Mouse (Mus musculus) neural tube, embryonic 11.5 days (tissue): ENCODE results near the gene Utrn. TPM values are rescaled to one million over a fixed set of nuclear protein-coding genes. Genes with fewer than 3 reads are reported as not detected.

ENCODE experiments used
- ATAC-seq: fragments of 200-750 bp; cut with Nextera tagmentation; 2 replicates; pipeline ENCODE4 v1.8.0; 2017; ENCODE audit warnings: moderate number of reproducible peaks, mild to moderate bottlenecking, moderate TSS enrichment, moderate library complexity; ENCODE audit not compliant: insufficient read depth, low FRiP score, low TSS enrichment
- DNase-seq: peaks from one replicate; pipeline ENCODE4 v3.0.0-alpha.2; 2015; ENCODE audit warnings: low spot score
- H3K27ac ChIP-seq: fragments of 300-500 bp; sonication (generic); 2 replicates; pipeline ENCODE4 v1.5.1; 2014; ENCODE audit warnings: low read depth, mild to moderate bottlenecking, low read length
- H3K27me3 ChIP-seq: fragments of 300-500 bp; sonication (generic); 2 replicates; pipeline ENCODE4 v1.6.1; 2014; ENCODE audit warnings: mild to moderate bottlenecking, low read length, mixed read lengths; ENCODE audit not compliant: control insufficient read depth, insufficient read depth
- H3K36me3 ChIP-seq: fragments of 300-500 bp; sonication (generic); 2 replicates; pipeline ENCODE4 v1.6.1; 2014; ENCODE audit warnings: mild to moderate bottlenecking, low read length, moderate library complexity, mixed read lengths; ENCODE audit not compliant: control insufficient read depth, insufficient read depth
- H3K4me1 ChIP-seq: fragments of 300-500 bp; sonication (generic); 2 replicates; pipeline ENCODE4 v1.6.1; 2014; ENCODE audit warnings: low read length, mixed read lengths; ENCODE audit not compliant: control insufficient read depth, insufficient read depth
- H3K4me2 ChIP-seq: fragments of 300-500 bp; sonication (generic); 2 replicates; pipeline ENCODE4 v1.6.1; 2014; ENCODE audit warnings: low read depth, mild to moderate bottlenecking, moderate library complexity
- H3K4me3 ChIP-seq: fragments of 300-500 bp; sonication (generic); 2 replicates; pipeline ENCODE4 v1.5.1; 2014; ENCODE audit warnings: low read depth, low read length
- H3K9ac ChIP-seq: fragments of 300-500 bp; sonication (generic); 2 replicates; pipeline ENCODE4 v1.6.1; 2014; ENCODE audit warnings: mild to moderate bottlenecking, low read length
- H3K9me3 ChIP-seq: fragments of 300-500 bp; sonication (generic); 2 replicates; pipeline ENCODE4 v1.6.1; 2016; ENCODE audit warnings: low read length; ENCODE audit not compliant: control insufficient read depth
- WGBS: fragments of 180-500 bp; shearing (Covaris S2); extraction: QIAGEN DNeasy Blood & Tissue Kit; methylation state at CpG from one replicate; pipeline ENCODE4 v1.1.7; 2014; 5-methylcytosine and 5-hydroxymethylcytosine counted together
- polyA plus RNA-seq: library from polyadenylated mRNA; unstranded; fragments of >200 nt; fragmentation: Nextera tagmentation; extraction: Ambion mirVana; gene quantifications from 2 replicates; pipeline ENCODE4 v1.2.1, GENCODE M21; 2014

Gene Utrn
- polyA plus RNA-seq, 1 experiment from 2014 or later, result 47.4 TPM

GRCm38 (mm10) chr10:12535272-12535671, 333.9 kb downstream of the Utrn start:
- Histone ChIP-seq H3K9ac (no peak overlapping the region), H3K36me3 (no peaks in the 10 kb centered on the region)
- WGBS, result 97% methylated on average over 1 of the region's 1 CpGs

DNA sequence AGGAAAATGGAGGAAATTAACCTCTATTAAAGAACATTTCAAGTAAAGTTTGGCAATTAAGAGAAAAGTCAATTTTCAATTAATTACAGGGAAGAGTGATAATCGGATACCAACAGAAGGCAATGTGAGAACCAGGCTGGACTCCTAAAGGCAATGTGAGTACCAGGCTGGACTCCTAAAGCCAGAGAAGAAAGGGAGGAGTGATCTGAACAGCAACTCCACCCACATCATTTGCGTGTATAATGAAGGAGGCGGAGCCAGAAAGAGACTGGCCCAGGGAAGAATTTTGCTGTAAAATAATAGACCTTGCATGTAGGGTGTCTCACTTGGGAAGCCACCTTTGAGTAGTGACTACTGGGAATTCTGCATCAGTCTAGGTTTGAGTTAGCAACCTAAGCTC, 334.4 kb downstream of the Utrn start:
- H3K9ac ChIP-seq, result no peak overlapping the region
- no peak for ATAC-seq
- no peaks in the 10 kb centered on the region for H3K27me3 ChIP-seq
- WGBS, result 64% methylated on average over 3 of the region's 3 CpGs
- no peak for DNase-seq
- no peak overlapping the region for H3K4me2 ChIP-seq
- no peak overlapping the region for H3K27ac ChIP-seq
- no peaks in the 10 kb centered on the region for H3K4me1 ChIP-seq
- H3K4me3 ChIP-seq, result no peak overlapping the region
- no peaks in the 10 kb centered on the region for H3K36me3 ChIP-seq
- H3K9me3 ChIP-seq, result no peaks in the 10 kb centered on the region

More at GRCm38 (mm10) chr10:12535272-12535671, 333.9 kb downstream of the Utrn start:
- H3K4me3 ChIP-seq, result no peak overlapping the region
- H3K27me3 ChIP-seq, result no peaks in the 10 kb centered on the region
- H3K9me3 ChIP-seq, result no peaks in the 10 kb centered on the region
- no peak overlapping the region for H3K4me2 ChIP-seq
- no peak overlapping the region for H3K27ac ChIP-seq
- DNase-seq (no peak), ATAC-seq (no peak)
- no peaks in the 10 kb centered on the region for H3K4me1 ChIP-seq

- H3K4me3 ChIP-seq, result no peak overlapping the region
- DNase-seq, result no peak
- ATAC-seq, result no peak
- no peak overlapping the region for H3K27ac ChIP-seq
- no peaks in the 10 kb centered on the region for H3K36me3 ChIP-seq
- no peak overlapping the region for H3K9ac ChIP-seq
- 90% methylated on average over 3 of the region's 3 CpGs for WGBS
- no peaks in the 10 kb centered on the region for H3K27me3 ChIP-seq
- no peak overlapping the region for H3K4me2 ChIP-seq
- no peaks in the 10 kb centered on the region for H3K9me3 ChIP-seq
- no peaks in the 10 kb centered on the region for H3K4me1 ChIP-seq
Observed at GRCm38 (mm10) chr10:12534301-12534700, 334.9 kb downstream of the Utrn start.

DNA sequence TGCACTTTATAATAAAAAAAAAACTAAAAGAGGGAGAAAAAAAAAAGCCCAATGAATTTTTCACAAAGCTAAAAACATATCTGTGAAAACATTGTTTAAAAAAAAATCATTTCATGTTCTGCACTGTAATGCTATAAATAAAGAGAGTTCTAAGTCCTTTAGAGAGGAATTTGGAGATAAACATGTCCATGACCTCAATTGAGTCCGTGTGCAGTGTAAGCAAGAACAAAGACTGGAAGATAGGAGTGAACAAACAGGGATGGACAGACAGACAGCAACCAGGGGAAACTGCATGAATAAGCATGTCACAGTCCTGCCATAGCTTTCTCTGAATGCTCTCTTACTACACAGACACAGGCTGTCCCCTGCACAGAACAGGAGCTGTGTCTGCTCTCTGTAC, 347.1 kb downstream of the Utrn start:
- DNase-seq (no peak), ATAC-seq (no peak)
- Histone ChIP-seq H3K27ac (no peak overlapping the region), H3K36me3 (no peaks in the 10 kb centered on the region), H3K27me3 (no peaks in the 10 kb centered on the region), H3K4me3 (no peak overlapping the region), H3K4me1 (no peaks in the 10 kb centered on the region), H3K4me2 (no peak overlapping the region), H3K9me3 (no peaks in the 10 kb centered on the region), H3K9ac (no peak overlapping the region)
- WGBS, result 92% methylated on average over 1 of the region's 1 CpGs

DNA sequence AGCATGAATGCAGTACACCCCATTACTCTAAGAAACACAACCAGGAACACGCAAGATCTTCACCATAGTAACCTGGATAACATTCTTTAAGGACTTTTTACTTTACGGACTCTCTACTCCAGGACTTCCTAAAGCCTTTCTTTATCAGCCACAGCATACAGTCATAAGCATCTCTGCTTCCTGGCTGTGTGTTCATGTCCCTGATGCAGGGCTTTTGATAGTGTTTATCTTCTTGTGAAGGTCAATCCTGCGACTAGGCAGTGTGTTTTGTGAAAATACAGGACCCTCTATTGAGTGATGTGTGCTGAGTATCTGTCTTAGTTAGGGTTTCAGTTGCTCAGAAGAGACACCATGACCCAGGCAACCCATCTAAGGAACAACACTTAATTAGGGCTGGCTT, 351.0 kb downstream of the Utrn start:
- H3K4me3 ChIP-seq, result no peak overlapping the region
- no peak for ATAC-seq
- no peaks in the 10 kb centered on the region for H3K27me3 ChIP-seq
- H3K9ac ChIP-seq, result no peak overlapping the region
- 92% methylated on average over 3 of the region's 3 CpGs for WGBS
- no peak for DNase-seq
- no peaks in the 10 kb centered on the region for H3K36me3 ChIP-seq
- no peak overlapping the region for H3K4me2 ChIP-seq
- H3K27ac ChIP-seq, result no peak overlapping the region
- no peaks in the 10 kb centered on the region for H3K9me3 ChIP-seq
- no peaks in the 10 kb centered on the region for H3K4me1 ChIP-seq

GRCm38 (mm10) chr10:12505568-12505967, 363.6 kb downstream of the Utrn start:
- DNase-seq (no peak), ATAC-seq (no peak)
- Histone ChIP-seq H3K27me3 (no peaks in the 10 kb centered on the region), H3K27ac (no peak overlapping the region), H3K9ac (no peak overlapping the region), H3K4me2 (no peak overlapping the region), H3K9me3 (no peaks in the 10 kb centered on the region), H3K4me3 (no peak overlapping the region), H3K36me3 (no peaks in the 10 kb centered on the region), H3K4me1 (no peaks in the 10 kb centered on the region)
- 90% methylated on average over 7 of the region's 7 CpGs for WGBS

- DNase-seq (no peak), ATAC-seq (no peak)
- Histone ChIP-seq H3K27me3 (no peaks in the 10 kb centered on the region), H3K4me3 (no peak overlapping the region), H3K27ac (no peak overlapping the region), H3K9me3 (no peaks in the 10 kb centered on the region), H3K4me1 (no peaks in the 10 kb centered on the region), H3K36me3 (no peaks in the 10 kb centered on the region), H3K4me2 (no peak overlapping the region), H3K9ac (no peak overlapping the region)
- 93% methylated on average over 5 of the region's 5 CpGs for WGBS
Observed at GRCm38 (mm10) chr10:12500489-12500888, 368.7 kb downstream of the Utrn start.

- H3K9ac ChIP-seq, result no peak overlapping the region
- no peak overlapping the region for H3K4me2 ChIP-seq
- ATAC-seq (no peak), DNase-seq (no peak)
- no peaks in the 10 kb centered on the region for H3K4me1 ChIP-seq
- no peaks in the 10 kb centered on the region for H3K9me3 ChIP-seq
- no peak overlapping the region for H3K4me3 ChIP-seq
- H3K27ac ChIP-seq, result no peak overlapping the region
- H3K27me3 ChIP-seq, result no peaks in the 10 kb centered on the region
- no peaks in the 10 kb centered on the region for H3K36me3 ChIP-seq
- 90% methylated on average over 8 of the region's 8 CpGs for WGBS
Observed at GRCm38 (mm10) chr10:12497555-12497954, 371.6 kb downstream of the Utrn start.

GRCm38 (mm10) chr10:12489551-12490177, 379.5 kb downstream of the Utrn start:
- no peak for ATAC-seq
- H3K27ac ChIP-seq, result no peak overlapping the region
- DNase-seq, result no peak
- WGBS, result 63% methylated on average over 4 of the region's 4 CpGs
- H3K9ac ChIP-seq, result no peak overlapping the region
- H3K36me3 ChIP-seq, result no peaks in the 10 kb centered on the region
- no peaks in the 10 kb centered on the region for H3K9me3 ChIP-seq
- H3K27me3 ChIP-seq, result no peaks in the 10 kb centered on the region
- H3K4me3 ChIP-seq, result no peak overlapping the region
- no peaks in the 10 kb centered on the region for H3K4me1 ChIP-seq
- no peak overlapping the region for H3K4me2 ChIP-seq
